Mouse (Mus musculus): Measurements from ENCODE around the gene Uchl4.
"Not testable (repeated sequence)": the region's sequence is repeated elsewhere in the genome, so short reads cannot be mapped to it uniquely, and the experiment has no call there.

The Uchl4 gene

DNA sequence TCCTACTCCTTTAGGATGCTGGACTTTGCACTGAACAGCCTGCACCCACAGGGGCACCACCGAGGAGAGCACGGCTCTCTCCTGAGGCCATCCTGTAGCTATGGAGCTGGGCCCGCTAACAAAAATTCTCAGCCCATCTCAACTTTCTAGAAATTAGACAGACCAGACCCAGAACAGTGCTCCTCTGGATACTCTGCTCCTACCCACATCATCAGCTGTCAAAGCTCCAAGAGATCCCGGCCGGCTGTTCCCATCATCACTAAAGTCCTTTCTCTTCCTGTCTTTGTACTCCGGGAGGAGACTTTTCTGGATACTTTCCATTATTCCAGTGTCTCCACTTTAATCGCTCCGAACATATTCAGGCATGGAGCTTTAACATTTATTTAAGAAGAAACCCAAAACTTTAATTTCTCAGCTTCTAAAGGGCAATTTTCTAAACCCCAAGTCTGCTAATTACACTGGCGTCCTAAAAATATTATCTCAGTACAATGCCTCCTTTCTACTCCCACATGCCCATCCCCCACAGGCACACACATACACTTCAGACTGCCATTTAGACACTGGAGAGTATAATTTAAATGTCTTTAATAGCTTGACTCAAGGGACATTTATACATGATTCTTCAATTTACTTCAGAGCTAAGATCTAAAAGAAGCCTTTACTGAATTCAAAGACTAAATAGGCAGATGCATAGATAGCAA is 2.6 kb upstream of the Uchl4 start:
- peak; percentile 50 to 56 for DNase-seq

DNA sequence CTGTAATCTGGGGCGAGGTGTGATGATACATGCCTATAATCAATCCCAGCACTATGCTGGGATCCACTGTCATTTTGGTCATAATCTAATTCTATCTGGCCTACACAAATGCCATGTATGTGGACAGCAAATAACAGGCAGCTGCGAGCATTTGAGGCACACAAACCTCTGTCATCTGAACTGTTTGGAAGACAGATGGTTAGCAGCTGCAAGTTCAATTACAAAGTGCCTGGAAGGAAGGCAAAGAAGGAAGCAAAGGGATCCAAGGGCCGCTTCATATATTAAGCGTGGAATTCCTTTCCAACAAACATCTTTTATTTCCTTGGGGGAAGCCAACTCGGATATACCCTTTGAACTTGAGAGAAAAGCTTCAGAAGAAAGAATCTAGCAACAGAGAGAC is 1.3 kb upstream of the Uchl4 start:
- DNase-seq = no peak

DNA sequence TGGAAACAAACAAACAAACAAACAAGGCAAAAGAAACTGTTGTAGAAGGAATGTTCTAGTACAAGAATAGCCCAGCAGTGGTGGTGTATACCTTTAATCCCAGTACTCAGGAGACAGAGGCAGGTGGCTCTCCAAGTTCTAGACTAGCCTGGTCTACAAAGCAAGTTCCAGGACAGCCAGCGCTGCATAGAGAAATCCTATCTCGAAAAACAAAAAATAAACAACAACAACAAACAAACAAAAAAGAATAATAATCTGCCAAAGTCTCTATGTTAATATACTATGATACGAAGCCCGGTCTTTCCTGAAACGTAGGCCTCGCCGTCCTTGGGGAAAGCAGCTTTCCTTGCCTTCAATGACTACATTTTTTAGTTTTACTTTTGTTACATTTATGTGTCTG is 1.1 kb downstream of the Uchl4 start:
- no peak for DNase-seq

DNA sequence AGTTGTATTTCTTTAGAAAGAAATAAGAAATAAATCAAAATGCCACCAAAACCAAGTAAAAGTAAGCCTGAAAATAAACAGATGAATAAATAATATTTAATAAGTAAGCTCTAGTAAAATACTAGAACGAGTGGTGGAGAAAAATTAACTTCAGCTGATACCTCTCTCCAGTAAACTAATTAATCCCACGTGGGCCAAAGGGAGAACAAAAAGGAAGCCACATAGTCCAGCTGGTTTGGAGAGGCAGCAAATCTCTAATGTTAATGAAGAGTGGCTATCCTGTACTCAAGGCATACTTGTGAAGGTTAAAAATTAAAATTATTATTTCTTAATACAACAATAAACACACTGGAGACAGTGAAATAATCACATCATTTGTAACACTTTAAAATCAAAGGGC is 5.1 kb downstream of the Uchl4 start:
- no peak for DNase-seq

DNA sequence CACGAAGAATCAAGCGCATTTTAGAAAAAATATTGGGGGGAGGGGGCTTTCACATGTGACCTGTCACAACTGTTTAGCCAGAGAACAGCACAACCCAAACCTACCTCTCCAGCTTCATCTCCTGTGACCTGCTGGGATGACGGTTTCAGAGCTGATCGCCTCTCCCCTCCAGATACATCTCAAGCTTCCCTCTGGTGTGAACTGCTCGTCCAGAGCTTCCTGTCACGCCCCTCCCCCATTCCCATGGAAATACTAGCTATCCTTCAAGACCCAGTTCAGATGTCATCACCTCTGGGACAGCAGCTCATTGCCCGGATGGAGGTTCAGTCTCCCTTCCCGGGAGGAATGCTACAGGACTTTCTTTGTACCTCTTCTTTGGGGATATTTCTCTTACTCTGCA is 5.7 kb downstream of the Uchl4 start:
- DNase-seq = peak; percentile 48

DNA sequence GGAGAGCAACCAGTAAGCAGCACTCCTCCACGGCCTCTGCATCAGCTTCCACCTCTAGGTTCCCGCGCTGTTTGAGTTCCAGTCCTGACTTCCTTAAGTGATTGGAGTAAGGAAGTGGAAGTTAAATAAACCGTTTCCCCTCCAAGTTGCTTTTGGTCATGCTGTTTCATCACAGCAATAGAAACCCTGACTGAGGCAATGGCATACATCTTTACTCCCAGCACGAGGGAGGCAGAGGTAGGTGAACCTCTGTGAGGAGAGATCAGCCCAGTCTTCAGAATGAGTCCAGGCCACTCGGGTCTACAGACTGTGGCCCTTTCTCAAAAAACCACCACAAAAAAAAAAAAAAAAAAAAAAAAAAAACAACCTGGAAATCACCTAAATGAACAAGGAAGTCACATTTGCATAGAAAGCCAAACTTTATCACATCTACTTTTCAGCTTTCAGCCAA is 7.4 kb downstream of the Uchl4 start:
- DNase-seq = no peak

DNA sequence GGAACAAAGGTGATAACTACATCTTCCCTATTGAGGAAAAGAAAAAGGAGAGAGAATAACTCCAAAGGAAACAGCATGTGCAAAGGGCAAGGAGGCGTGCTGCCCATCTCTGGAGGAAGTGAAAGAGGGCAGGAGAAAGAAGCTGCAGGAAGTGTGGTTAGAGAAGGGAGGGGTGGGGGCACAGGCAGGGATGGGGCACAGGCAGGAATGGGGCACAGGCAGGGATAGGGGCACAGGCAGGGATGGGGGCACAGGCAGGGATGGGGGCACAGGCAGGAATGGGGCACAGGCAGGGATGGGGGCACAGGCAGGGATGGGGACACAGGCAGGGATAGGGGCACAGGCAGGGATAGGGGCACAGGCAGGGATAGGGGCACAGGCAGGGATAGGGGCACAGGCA is 14.4 kb downstream of the Uchl4 start:
- DNase-seq = no peak

DNA sequence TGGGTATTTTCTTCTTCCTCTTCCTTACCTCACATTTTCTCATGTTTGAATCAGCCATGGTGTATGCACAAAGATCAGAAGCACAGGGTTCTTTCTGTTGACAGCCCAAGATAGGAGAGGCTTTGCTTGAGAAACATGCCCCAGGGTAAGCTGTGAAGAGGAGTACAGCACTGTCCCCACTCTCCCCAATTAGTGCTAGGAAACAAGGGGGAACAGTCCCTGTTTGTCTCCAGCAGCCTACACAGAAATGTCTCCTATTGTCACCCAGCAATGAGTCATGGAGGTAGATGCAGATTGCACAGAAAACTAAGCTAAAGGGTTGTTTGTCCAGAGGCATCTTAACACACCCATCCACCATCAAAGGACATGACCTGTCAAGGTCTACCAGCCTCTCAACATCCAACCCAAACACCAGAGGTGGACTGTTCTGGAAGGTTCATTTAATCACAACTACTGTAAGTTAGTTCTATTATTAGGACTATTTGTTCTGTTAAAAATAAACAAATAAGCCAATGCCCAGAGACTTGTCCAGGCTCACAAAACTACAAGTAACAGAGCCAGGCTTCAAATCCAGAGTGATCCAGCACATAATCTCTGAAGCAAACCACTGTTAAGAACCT is 15.2 kb downstream of the Uchl4 start:
- DNase-seq = no peak

DNA sequence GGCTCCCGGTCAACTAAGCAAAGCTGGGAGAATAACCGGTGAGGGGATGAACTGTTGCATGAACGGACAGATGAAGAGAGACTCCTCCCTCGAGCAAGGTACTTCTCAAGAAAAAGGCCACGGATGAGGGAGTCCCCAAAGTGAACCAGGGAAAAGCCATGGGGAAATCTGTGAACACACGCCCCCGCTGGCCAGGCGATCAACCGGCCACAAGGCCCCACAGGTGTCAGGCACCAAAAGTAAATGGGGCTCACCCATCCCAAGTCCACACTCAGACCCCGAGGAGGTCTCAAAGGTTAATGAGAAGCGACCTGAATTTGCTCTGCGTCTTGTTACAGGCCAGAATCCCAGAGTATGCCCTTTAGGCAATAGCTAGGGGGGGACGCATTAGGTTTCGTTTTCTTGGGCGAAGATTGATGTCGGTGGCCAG is 17.6 kb downstream of the Uchl4 start:
- peak; percentile 45 to 66 for DNase-seq

DNA sequence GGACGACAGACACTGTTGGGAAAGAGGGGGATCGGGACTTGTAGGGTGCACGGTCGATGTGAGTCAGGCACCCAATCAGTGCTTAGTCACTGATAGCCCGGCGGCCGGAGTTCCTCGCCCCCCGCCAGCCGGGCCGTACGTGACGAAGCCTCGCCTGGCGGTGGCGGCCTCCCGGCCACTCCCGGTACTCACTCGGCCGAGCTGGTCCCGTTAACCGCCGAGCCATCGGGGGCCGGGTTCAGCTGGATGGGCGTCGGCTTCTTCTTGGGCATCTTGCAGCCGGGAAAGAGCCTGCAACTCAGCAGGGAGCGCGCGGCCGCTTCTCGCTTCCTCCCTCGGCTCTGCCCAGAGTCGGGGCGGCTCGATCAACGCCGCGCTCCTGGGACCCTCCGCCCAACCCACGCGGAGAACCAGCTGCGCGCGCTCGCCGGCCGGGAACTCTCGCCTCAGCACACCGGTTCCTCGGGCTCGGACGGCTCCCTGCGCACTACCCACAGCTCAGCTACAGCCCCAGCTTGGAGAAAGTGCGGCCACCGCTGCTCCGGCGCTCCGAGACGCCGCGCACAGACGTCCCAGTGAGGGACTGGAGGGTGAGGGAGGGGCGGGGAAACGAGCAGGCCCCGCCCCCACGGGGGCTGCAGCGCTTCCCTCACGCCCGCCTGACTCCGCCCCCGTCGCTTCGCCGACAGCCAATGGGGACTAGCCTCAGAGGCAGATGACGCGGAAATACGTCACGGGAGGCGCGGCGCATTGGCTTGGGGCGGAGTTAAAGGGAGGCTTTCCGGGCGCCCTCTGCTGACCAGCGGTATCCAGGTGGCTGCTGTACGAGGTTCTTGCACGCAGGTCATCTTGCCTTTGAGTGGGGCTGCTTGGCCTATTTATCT is 18.3 kb downstream of the Uchl4 start, which contains the start of gene Map2k1:
TSS of gene Map2k1 (minus strand) at position 611 of the 884 bp plus-strand sequence.
- DNase-seq = peak; percentile 100

DNA sequence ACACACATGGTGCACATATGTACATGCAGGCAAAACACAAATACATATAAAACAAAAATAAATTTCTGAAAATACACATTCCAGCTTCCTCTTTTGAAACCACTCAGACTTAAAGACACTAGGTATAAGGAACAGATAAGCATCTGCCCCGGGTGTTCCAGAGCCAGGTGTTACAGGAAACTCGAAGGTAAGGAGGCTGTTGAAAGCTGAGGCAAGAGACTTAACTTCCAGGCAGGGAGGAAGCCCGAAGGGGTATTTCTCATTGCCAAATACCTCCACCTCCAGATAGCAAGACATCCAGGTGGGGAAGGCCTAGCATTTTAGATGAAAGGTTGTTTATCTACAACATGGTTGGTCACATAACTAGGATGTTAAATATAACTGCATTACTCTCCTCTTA is 20.4 kb downstream of the Uchl4 start:
- no peak for DNase-seq

DNA sequence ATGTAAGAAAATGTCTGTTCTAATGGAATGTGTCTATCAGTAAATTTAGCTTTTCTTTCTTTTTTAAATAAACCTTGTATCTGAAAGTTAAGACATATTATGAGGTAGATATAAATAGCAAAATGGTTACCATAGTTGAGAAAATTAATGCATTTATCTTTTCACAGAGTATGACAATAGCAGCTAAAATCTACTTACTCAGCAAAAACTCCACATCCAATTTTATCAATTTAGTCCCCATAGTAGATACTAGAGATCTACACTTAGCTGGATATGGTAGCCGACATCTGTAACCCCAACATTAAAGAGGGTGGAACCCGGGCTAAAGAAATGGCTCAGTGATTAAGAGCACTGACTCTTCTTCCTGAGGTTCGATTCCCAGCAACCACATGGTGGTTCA is 21.2 kb downstream of the Uchl4 start:
- no peak for DNase-seq

DNA sequence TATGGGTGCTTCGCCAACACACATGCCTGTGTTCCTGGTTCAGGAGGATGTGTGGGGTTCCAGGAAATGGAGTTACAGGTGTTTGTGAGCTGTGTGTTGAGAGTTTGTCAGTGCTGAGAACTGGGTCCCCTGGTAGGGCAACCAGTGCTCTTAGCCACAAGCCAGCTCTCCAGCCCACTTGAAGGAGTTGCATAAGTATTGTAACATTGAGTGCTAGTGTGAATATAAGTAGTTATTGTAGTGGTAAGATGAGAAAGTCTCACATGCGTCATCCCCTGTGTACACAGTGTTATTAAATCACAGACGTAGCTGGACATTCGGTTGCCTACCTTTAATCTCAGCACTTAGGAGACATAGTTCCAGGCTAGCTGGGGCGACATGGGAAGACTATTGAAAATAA is 24.9 kb downstream of the Uchl4 start:
- DNase-seq = no peak

DNA sequence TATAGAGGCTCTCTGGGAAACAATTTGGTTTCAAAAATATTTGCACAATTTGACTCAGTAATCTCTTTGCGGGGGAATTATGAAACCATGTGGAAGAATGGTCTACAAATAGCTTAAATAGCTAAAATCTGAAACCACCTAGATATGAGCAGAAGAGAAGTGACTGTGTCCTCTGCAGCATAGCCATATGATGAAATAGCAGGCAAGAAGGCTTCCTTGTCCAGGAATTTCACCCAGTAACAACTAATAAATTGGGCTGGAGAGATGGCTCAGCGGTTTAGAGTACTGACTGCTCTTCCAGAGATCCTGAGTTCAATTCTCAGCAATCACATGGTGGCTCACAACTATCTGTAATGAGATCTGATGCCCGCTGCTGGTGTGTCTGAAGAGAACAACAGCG is 26.0 kb downstream of the Uchl4 start:
- no peak for DNase-seq

DNA sequence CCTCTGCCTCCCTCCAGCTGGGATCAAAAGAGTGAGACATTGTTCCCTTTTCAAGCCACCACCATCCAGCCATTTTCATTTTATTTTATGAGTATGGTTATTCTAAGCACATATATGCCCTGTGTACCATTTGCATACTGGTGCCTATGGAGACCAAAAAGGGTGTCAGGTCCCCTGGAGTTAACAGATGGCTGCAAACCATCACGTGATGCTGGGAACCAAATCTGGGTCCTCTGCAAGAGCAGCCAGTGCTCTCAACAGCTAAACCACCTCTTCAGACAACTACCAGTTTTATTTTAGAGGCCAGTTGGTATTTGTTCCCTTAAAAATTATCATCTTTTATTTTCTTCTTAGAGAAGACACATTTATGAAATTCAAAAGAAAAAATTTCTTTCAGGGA is 29.8 kb downstream of the Uchl4 start:
- no peak for DNase-seq

DNA sequence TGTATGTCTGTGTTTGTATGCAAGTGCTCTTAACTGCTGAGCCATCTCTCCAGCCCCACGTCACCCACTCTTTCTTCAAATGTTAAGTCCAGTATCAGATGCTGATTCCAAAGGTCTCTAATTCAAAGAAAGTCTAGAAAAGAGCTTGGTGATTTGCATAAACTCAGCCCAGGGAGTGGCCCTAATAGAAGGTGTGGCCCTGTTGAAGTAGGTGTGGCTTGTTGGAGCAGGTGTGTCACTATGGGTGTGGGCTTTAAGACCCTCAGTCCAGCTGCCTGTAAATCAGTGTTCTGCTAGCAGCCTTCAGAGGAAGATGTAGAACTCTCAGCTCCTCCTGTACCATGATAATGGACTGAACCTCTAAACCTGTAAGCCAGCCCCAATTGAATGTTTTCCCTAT is 32.2 kb downstream of the Uchl4 start:
- no peak for DNase-seq

DNA sequence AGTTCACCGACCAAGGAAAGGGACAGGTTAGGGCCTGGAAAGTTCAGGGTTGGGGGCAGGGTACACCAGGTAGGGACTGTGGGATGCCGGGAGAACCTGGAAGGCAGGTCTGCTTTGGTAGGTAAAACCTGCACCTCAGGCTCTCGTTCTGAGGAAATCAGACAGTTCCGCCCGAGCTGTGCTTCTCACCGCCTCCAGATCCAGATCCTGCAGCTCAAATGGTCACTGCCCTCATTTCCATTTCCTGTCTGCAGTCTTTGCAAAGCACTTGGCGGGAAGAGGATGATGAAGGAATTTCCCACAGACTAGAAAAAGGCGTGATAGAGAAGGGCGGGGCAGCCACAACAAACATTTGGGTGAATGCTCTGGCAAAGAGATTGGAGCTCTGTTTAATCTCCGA is 33.2 kb downstream of the Uchl4 start:
- DNase-seq = no peak

DNA sequence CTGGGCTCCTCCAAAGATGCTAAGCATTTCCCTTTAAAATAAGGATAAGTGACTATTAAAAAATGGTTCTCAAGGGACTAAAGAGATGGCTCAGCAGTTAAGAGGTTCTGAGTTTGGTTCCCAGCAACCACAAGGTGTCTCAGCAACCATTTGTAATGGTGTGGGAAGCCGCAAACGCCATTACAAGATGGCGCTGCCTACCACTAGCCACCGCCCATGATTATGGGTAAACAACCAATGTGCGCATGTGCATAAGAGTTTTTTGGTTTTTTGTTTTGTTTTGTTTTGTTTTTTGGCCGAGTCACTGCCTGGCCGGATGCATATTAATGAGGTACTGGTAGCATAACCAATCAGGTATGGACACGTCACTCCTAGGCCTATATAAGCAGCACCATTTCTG is 33.8 kb downstream of the Uchl4 start:
- DNase-seq = not testable (repeated sequence)

DNA sequence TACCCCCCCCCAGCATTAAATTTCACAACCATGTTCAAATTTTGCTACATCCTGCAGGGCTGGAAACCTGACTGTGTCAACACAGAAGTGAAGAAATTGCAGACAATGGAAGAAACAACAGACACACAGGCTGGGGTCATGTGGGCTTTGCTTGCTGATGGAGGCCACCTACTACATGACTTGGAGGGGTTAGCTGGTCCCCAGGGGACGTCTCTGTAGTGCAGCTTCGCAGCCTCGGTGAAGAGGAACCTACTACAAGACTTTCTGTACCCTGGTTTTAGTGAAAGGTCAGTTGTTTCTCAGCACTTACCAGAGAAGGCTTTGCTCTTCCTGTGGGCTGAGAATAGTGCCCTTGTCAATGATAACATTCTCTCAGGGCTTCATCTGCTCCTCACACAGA is 36.2 kb downstream of the Uchl4 start:
- no peak for DNase-seq

DNA sequence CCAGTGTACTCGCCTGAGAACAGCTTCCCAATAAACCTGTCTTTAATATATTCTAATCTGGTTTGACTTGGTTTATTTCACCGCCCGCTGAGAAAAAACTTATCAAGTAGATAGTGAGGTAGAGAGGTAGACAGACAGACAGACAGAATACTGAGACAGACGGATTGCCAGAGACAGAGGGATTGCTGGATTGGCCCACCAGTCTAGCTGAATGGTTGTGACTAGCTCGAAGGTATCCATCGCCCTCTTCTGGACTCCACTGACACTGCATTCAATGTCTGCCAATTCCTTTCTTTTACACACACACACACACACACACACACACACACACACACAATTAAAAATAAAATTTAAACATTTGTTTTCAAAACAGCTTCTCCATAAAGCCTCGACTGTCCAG is 37.6 kb downstream of the Uchl4 start:
- DNase-seq = peak; percentile 63 to 73

DNA sequence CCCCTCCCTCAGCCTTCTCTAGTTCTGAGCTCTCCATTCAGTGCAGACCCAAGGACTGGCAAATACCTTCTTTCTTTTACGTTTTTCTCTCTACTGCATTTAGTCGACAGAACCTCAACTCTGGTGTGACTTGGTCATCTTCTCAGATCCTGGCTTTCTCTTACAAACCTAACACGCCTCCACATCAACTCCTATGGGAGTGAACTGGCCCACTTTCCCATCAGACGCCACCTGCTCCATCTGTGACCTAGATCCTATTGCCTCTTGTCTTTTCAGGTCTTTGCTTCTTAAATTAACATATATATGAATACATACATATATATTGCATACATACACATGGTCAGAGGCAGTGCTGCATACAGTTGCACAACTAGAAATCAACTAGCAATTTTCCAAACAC is 38.8 kb downstream of the Uchl4 start:
- no peak for DNase-seq

DNA sequence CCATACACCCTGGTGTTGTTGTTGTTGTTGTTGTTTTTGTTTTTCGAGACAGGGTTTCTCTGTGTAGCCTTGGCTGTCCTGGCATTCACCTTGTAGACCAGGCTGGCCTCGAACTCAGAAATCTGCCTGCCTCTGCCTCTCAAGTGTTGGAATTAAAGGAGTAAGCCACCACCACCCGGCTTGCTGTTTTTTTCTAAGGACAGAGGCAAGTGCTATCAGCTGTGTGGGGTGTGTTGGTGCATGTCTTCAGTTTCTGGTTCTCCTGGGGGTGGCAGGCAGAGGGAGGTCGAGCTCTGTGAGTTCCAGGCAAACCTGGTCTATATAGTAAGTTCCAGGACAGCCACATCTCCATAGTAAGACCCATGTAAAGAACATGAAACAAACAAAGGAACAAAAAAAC is 39.3 kb downstream of the Uchl4 start:
- DNase-seq = no peak

DNA sequence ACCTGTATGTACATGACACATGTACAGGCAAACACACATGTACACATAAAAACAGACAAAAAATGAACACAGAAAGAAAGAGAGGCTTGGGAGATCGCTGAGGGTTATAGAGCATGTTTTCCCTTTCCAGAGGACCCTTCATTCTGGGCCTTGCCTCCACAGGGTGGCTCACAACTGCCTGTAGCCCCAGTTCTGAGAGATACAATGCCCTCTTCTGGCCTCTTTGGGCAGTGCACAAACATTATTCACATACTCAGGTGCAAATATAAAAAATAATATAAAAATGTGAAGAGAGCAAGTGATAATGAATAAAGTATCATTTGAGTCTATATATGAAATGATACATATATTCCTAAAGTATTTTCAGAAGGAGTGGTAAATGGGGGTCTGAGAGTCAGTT is 39.9 kb downstream of the Uchl4 start:
- DNase-seq = peak in 1 of 2 experiments; percentile 32

DNA sequence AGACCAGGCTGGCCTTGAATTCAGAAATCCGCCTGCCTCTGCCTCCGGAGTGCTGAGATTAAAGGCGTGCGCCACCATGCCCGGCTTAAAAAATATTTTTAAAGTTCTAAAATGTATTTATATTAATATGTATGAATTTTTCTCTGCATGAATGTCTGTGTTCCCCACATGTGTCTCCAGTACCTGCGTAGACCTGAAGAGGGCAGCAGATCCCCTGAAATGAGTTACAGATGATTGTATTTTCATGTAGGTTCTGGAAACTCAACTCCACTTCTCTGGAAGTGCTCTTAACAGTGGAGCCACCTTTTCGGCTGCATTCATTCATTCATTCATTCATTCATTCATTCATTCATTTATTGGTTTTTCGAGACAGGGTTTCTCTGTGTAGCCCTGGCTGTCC is 42.7 kb downstream of the Uchl4 start:
- peak; percentile 66 to 86 for DNase-seq
